Mouse (Mus musculus): ENCODE measurements at regions not wholly inside any gene's neighbourhood (a gene's known extent, or its start where the extent isn't known, plus 50 kb on each side); places are given as distances from the start of the nearest gene placed in this dataset.

GRCm38 (mm10) chr11:117047172-117047950 lies 67.6 kb upstream of the Sec14l1 start:
- no peaks in the 10 kb centered on the region for H3K27me3 ChIP-seq (ENCODE audit: control insufficient read depth, insufficient read depth, low read length)
- no peak overlapping the region for H3K27ac ChIP-seq (ENCODE audit: insufficient read depth, low read length)
- H3K4me3 ChIP-seq (replicated peaks; ENCODE audit: insufficient read depth, low read depth, low read length) = no peak overlapping the region
- H3K4me1 ChIP-seq (ENCODE audit: control insufficient read depth, insufficient read depth, low read length) = peaks cover 5% of the 10 kb centered on the region; the same call in 1 of the 2 replicates
- WGBS = 24% methylated on average over 22 of the region's 22 CpGs
- TF ChIP-seq POLR2A (IDR thresholded peaks at IDR 0.05; ENCODE audit: borderline replicate concordance, insufficient read depth, low read length) = no peak
- no peak for TF ChIP-seq CTCF (IDR thresholded peaks at IDR 0.05; ENCODE audit: borderline replicate concordance, insufficient read depth, low read depth, low read length)
- DNase-seq = no peak

DNA sequence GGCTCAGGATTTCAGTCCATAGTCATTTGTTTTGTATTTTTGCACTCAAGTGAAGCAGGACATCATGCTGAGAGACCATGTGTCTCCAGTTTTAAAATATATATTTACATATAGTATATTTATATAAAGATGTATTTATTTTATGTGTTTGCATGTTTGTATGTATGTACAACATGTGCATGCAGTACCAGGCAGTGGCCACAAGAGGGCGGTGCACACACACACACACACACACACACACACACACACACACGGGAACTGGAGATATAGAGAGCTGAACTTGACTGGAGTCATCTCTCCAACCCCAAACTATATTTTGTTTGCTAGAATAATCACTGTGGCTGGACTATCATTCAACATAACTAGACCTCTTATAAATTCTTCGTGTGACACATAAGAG lies 66.1 kb upstream of the Sec14l1 start:
- Histone ChIP-seq H3K27ac (ENCODE audit: insufficient read depth, low read length) (no peak overlapping the region), H3K4me3 (replicated peaks; ENCODE audit: insufficient read depth, low read depth, low read length) (no peak overlapping the region), H3K4me1 (ENCODE audit: control insufficient read depth, insufficient read depth, low read length) (no peaks in the 10 kb centered on the region), H3K27me3 (ENCODE audit: control insufficient read depth, insufficient read depth, low read length) (no peaks in the 10 kb centered on the region)
- DNase-seq = no peak
- TF ChIP-seq POLR2A (IDR thresholded peaks at IDR 0.05; ENCODE audit: borderline replicate concordance, insufficient read depth, low read length) = no peak
- peak; percentile 36; the same call in 1 of the 2 replicates for TF ChIP-seq CTCF (IDR thresholded peaks at IDR 0.05; ENCODE audit: borderline replicate concordance, insufficient read depth, low read depth, low read length)
- WGBS = 91% methylated on average over 3 of the region's 3 CpGs

- Histone ChIP-seq H3K4me3 (replicated peaks; ENCODE audit: insufficient read depth, low read depth, low read length) (no peak overlapping the region), H3K27ac (ENCODE audit: insufficient read depth, low read length) (no peak overlapping the region), H3K4me1 (ENCODE audit: control insufficient read depth, insufficient read depth, low read length) (no peaks in the 10 kb centered on the region), H3K27me3 (ENCODE audit: control insufficient read depth, insufficient read depth, low read length) (no peaks in the 10 kb centered on the region)
- no peak for DNase-seq
- TF ChIP-seq CTCF (IDR thresholded peaks at IDR 0.05; ENCODE audit: borderline replicate concordance, insufficient read depth, low read depth, low read length) (no peak), POLR2A (IDR thresholded peaks at IDR 0.05; ENCODE audit: borderline replicate concordance, insufficient read depth, low read length) (no peak)
- 90% methylated on average over 7 of the region's 7 CpGs for whole genome bisulfite sequencing
Observed at GRCm38 (mm10) chr11:117050788-117051187, 64.2 kb upstream of the Sec14l1 start.

DNA sequence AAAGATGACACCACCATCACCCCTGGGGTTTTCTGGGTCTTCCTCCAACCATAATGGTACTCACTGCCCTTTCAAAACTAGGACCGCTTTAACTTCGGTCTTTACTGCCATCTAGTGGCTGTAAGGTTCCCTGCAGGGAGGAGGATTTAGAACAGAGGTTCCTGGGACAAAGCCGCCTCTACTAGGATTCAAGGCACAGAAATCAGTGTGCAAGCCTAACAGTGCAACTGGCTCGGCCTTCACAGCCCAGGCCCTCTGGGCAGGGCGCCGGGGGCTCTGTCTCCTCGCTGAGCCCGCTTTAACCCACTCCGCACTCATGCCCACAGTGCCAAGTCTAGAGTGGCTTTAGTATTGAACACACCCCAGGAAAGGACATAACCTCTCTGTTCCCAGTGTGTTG lies 58.0 kb upstream of the Sec14l1 start:
- WGBS = 5% methylated on average over 9 of the region's 9 CpGs
- Histone ChIP-seq H3K27me3 (ENCODE audit: control insufficient read depth, insufficient read depth, low read length) (no peaks in the 10 kb centered on the region), H3K4me3 (replicated peaks; ENCODE audit: insufficient read depth, low read depth, low read length) (no peak overlapping the region), H3K27ac (ENCODE audit: insufficient read depth, low read length) (no peak overlapping the region), H3K4me1 (ENCODE audit: control insufficient read depth, insufficient read depth, low read length) (0 out of 2 replicates have a peak, but pooled peaks cover 5% of the 10 kb centered on the region)
- TF ChIP-seq POLR2A (IDR thresholded peaks at IDR 0.05; ENCODE audit: borderline replicate concordance, insufficient read depth, low read length) = no peak
- peak; percentile 76 for TF ChIP-seq CTCF (IDR thresholded peaks at IDR 0.05; ENCODE audit: borderline replicate concordance, insufficient read depth, low read depth, low read length)
- peak; percentile 76 to 79 for DNase-seq

DNA sequence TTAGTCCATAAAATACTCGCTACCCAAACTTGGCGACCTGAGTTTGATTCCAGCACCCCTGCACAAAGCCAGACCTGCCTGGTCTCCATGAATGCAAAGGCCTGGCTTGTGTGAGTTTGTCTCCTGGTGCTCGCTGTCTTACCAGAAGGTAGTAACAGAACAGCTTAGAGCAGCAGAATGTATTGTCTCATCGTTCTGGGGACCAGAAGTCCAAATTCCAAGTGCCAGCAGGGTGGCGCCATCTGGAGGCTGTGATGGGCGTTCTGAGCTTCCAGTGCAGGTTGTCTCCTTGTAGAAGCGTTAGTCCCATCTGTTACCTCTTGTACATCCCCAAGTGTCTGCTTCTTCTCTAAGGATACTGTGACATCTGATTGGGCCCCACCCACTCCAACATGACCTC lies 57.5 kb upstream of the Sec14l1 start:
- Histone ChIP-seq H3K4me1 (ENCODE audit: control insufficient read depth, insufficient read depth, low read length) (0 out of 2 replicates have a peak, but pooled peaks cover 5% of the 10 kb centered on the region), H3K4me3 (replicated peaks; ENCODE audit: insufficient read depth, low read depth, low read length) (no peak overlapping the region), H3K27ac (ENCODE audit: insufficient read depth, low read length) (no peak overlapping the region), H3K27me3 (ENCODE audit: control insufficient read depth, insufficient read depth, low read length) (no peaks in the 10 kb centered on the region)
- DNase-seq = peak; percentile 59 to 60
- WGBS = 19% methylated on average over 7 of the region's 7 CpGs
- no peak for TF ChIP-seq POLR2A (IDR thresholded peaks at IDR 0.05; ENCODE audit: borderline replicate concordance, insufficient read depth, low read length)
- TF ChIP-seq CTCF (IDR thresholded peaks at IDR 0.05; ENCODE audit: borderline replicate concordance, insufficient read depth, low read depth, low read length) = peak; percentile 74

GRCm38 (mm10) chr11:117059120-117059519 lies 55.8 kb upstream of the Sec14l1 start:
- H3K27ac ChIP-seq (ENCODE audit: insufficient read depth, low read length) = no peak overlapping the region
- no peaks in the 10 kb centered on the region for H3K27me3 ChIP-seq (ENCODE audit: control insufficient read depth, insufficient read depth, low read length)
- TF ChIP-seq CTCF (IDR thresholded peaks at IDR 0.05; ENCODE audit: borderline replicate concordance, insufficient read depth, low read depth, low read length) (no peak), POLR2A (IDR thresholded peaks at IDR 0.05; ENCODE audit: borderline replicate concordance, insufficient read depth, low read length) (no peak)
- no peak overlapping the region for H3K4me3 ChIP-seq (replicated peaks; ENCODE audit: insufficient read depth, low read depth, low read length)
- 0 out of 2 replicates have a peak, but pooled peaks cover 5% of the 10 kb centered on the region for H3K4me1 ChIP-seq (ENCODE audit: control insufficient read depth, insufficient read depth, low read length)
- DNase-seq = no peak
- 53% methylated on average over 8 of the region's 8 CpGs for WGBS

DNA sequence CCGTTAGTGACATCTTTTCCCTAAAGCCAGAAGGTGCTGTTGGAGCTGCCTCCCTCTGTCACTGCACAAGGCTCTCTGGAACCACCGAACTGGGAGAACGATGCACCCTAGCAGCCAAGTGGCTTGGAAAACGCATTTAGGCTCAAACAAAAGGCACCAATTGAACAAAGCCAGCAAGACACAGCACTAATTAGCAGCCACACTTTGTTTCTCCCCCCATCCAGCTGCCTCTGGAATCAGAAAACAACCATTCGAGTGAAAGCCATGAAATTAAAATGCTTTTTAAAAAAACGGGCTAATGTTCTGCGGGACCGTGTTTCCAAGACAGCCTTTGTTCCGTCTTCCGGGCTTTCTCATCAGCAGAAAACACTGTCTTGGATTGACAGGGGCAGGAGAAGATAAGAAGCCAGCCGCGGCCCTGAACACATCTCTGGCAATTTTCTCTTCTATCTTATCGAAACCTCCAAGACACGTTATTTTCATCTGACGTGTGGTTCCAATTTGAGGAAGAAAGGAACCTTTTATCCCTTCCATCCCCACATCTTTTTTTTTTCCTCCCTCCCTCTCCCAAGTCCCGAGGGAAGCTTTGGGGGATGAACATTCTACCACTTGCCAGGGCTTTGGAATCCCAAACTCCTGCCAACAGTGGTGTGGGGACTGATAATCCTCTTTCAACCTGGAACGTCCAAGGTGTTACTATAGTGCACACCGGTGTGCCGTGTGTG lies 54.8 kb upstream of the Sec14l1 start:
- no peak overlapping the region for H3K4me3 ChIP-seq (replicated peaks; ENCODE audit: insufficient read depth, low read depth, low read length)
- DNase-seq = no peak
- H3K4me1 ChIP-seq (ENCODE audit: control insufficient read depth, insufficient read depth, low read length) = 0 out of 2 replicates have a peak, but pooled peaks cover 5% of the 10 kb centered on the region
- H3K27ac ChIP-seq (ENCODE audit: insufficient read depth, low read length) = no peak overlapping the region
- no peak for TF ChIP-seq CTCF (IDR thresholded peaks at IDR 0.05; ENCODE audit: borderline replicate concordance, insufficient read depth, low read depth, low read length)
- TF ChIP-seq POLR2A (IDR thresholded peaks at IDR 0.05; ENCODE audit: borderline replicate concordance, insufficient read depth, low read length) = no peak
- WGBS = 22% methylated on average over 19 of the region's 19 CpGs
- no peaks in the 10 kb centered on the region for H3K27me3 ChIP-seq (ENCODE audit: control insufficient read depth, insufficient read depth, low read length)

Measured in cerebellum, adult 2 months (tissue).